Mouse (Mus musculus): ENCODE data around the gene Kcnk13.

Gene Kcnk13

GRCm38 (mm10) chr12:100088026-100088425, 123.7 kb downstream of the Kcnk13 start:
- in situ Hi-C loops (cut with MboI, MseI), result no loop called here

- in situ Hi-C loops (cut with MboI, MseI), result no loop called here
Observed at GRCm38 (mm10) chr12:100089265-100089664, 125.0 kb downstream of the Kcnk13 start.

- in situ Hi-C loops (cut with MboI, MseI), result no loop called here
Observed at GRCm38 (mm10) chr12:100090750-100091149, 126.5 kb downstream of the Kcnk13 start.

GRCm38 (mm10) chr12:100093046-100093445, 128.7 kb downstream of the Kcnk13 start:
- in situ Hi-C loops (cut with MboI, MseI), result no loop called here

GRCm38 (mm10) chr12:100099971-100100706, 135.8 kb downstream of the Kcnk13 start:
- in situ Hi-C loops (cut with MboI, MseI), result loop anchor here (10.0 kb wide), 1 partner anchor 1015 kb away; no protein-coding TSS in a partner anchor

GRCm38 (mm10) chr12:100100707-100101030, 136.4 kb downstream of the Kcnk13 start:
- in situ Hi-C loops (cut with MboI, MseI), result loop anchor here (10.0 kb wide), 1 partner anchor 1016 kb away; no protein-coding TSS in a partner anchor

- in situ Hi-C loops (cut with MboI, MseI), result loop anchor here (10.0 kb wide), 1 partner anchor 1017 kb away; no protein-coding TSS in a partner anchor
Observed at GRCm38 (mm10) chr12:100101651-100102050, 137.4 kb downstream of the Kcnk13 start.

- in situ Hi-C loops (cut with MboI, MseI), result loop anchor here (10.0 kb wide), 1 partner anchor 1020 kb away; no protein-coding TSS in a partner anchor
Observed at GRCm38 (mm10) chr12:100104530-100104929, 140.2 kb downstream of the Kcnk13 start.

GRCm38 (mm10) chr12:100106275-100106895, 142.1 kb downstream of the Kcnk13 start:
- in situ Hi-C loops (cut with MboI, MseI), result loop anchor here (10.0 kb wide), 1 partner anchor 1022 kb away; no protein-coding TSS in a partner anchor

GRCm38 (mm10) chr12:100107436-100107835, 143.1 kb downstream of the Kcnk13 start:
- in situ Hi-C loops (cut with MboI, MseI), result loop anchor here (10.0 kb wide), 1 partner anchor 1023 kb away; no protein-coding TSS in a partner anchor

- in situ Hi-C loops (cut with MboI, MseI), result loop anchor here (10.0 kb wide), 1 partner anchor 1025 kb away; no protein-coding TSS in a partner anchor
Observed at GRCm38 (mm10) chr12:100109986-100110696, 145.8 kb downstream of the Kcnk13 start, which contains the start of gene Psmc1. TSS of gene Psmc1 (plus strand) at chr12:100110154.

All from regulatory T cell (primary cell).